Mouse (Mus musculus) stomach, embryonic 15.5 days (tissue): Measurements from ENCODE around the gene Bhlhe40. TPM values are rescaled to one million over a fixed set of nuclear protein-coding genes. Genes with fewer than 3 reads are reported as not detected.

Experiments used
- ATAC-seq: fragments of 200-750 bp; cut with Nextera tagmentation; 2 replicates; pipeline ENCODE4 v1.8.0; 2017; ENCODE audit warnings: low read depth, moderate number of reproducible peaks, moderate TSS enrichment; ENCODE audit not compliant: insufficient read depth, low FRiP score
- H3K27ac ChIP-seq: fragments of 300-500 bp; sonication (generic); 2 replicates; pipeline ENCODE4 v1.5.1; 2015; ENCODE audit warnings: mild to moderate bottlenecking, inconsistent platforms
- H3K27me3 ChIP-seq: fragments of 300-500 bp; sonication (generic); replicated peaks from 2 replicates; pipeline ENCODE4 v1.6.1; 2015; ENCODE audit warnings: inconsistent platforms
- H3K36me3 ChIP-seq: fragments of 300-500 bp; sonication (generic); 2 replicates; pipeline ENCODE4 v1.6.1; 2015; ENCODE audit warnings: inconsistent platforms
- H3K4me1 ChIP-seq: fragments of 300-500 bp; sonication (generic); 2 replicates; pipeline ENCODE4 v1.6.1; 2015; ENCODE audit warnings: inconsistent platforms
- H3K4me2 ChIP-seq: fragments of 300-500 bp; sonication (generic); 2 replicates; pipeline ENCODE4 v1.6.1; 2015; ENCODE audit warnings: mild to moderate bottlenecking, inconsistent platforms
- H3K4me3 ChIP-seq: fragments of 300-500 bp; sonication (generic); replicated peaks from 2 replicates; pipeline ENCODE4 v1.5.1; 2015; ENCODE audit warnings: inconsistent platforms
- H3K9ac ChIP-seq: fragments of 300-500 bp; sonication (generic); 2 replicates; pipeline ENCODE4 v1.6.1; 2015; ENCODE audit warnings: inconsistent platforms
- H3K9me3 ChIP-seq: fragments of 300-500 bp; sonication (generic); 2 replicates; pipeline ENCODE4 v1.6.1; 2016; ENCODE audit warnings: inconsistent platforms
- WGBS: fragments of 180-500 bp; shearing (Covaris S2); methylation state at CpG from one replicate; pipeline ENCODE4 v1.1.7; 2015; 5-methylcytosine and 5-hydroxymethylcytosine counted together
- polyA plus RNA-seq: library from polyadenylated mRNA; unstranded; fragments of >200 nt; fragmentation: Nextera tagmentation; extraction: Ambion mirVana; gene quantifications from 2 replicates; pipeline ENCODE4 v1.2.1, GENCODE M21; 2015

The Bhlhe40 gene
- polyA plus RNA-seq, 1 experiment from 2014 or later: 27.4 TPM

GRCm38 (mm10) chr6:108697345-108697744 lies 36.9 kb downstream of the Bhlhe40 start:
- Histone ChIP-seq H3K4me2 (no peak overlapping the region), H3K9me3 (no peaks in the 10 kb centered on the region), H3K36me3 (no peaks in the 10 kb centered on the region), H3K9ac (no peak overlapping the region), H3K27me3 (no peaks in the 10 kb centered on the region), H3K27ac (no peak overlapping the region), H3K4me3 (no peak overlapping the region), H3K4me1 (no peaks in the 10 kb centered on the region)
- WGBS: 83% methylated on average over 10 of the region's 10 CpGs
- ATAC-seq: no peak

DNA sequence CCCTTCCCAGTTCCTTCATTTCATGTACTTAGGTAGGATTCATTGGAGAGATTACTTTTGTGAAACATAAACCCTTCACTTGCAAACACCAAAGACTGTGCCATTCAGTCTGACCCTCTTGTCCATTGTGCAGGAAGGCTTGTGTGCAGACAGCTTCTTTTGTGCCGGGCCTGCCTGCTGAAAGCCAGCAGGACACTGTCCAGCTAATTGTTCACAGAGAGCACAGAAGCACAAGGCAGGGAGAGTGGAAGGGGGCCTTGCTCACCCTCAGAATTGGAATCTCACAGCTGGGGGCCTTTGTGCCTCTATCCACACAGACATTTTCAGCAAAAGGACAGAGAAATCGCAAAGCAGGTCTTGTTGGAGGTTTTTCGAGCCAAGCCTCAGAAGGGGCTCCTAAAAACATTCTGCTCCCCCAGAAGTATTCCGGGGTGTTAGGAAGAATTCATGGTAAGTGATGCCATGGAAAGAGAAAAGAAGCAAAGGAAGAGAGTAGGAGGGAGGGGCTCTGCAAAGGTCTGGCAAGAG lies 38.0 kb downstream of the Bhlhe40 start:
- H3K27me3 ChIP-seq: no peaks in the 10 kb centered on the region
- ATAC-seq: no peak
- WGBS: 72% methylated on average over 4 of the region's 4 CpGs
- H3K4me1 ChIP-seq: no peaks in the 10 kb centered on the region
- H3K27ac ChIP-seq: no peak overlapping the region
- no peak overlapping the region for H3K4me3 ChIP-seq
- no peak overlapping the region for H3K4me2 ChIP-seq
- H3K36me3 ChIP-seq: no peaks in the 10 kb centered on the region
- H3K9ac ChIP-seq: no peak overlapping the region
- no peaks in the 10 kb centered on the region for H3K9me3 ChIP-seq

DNA sequence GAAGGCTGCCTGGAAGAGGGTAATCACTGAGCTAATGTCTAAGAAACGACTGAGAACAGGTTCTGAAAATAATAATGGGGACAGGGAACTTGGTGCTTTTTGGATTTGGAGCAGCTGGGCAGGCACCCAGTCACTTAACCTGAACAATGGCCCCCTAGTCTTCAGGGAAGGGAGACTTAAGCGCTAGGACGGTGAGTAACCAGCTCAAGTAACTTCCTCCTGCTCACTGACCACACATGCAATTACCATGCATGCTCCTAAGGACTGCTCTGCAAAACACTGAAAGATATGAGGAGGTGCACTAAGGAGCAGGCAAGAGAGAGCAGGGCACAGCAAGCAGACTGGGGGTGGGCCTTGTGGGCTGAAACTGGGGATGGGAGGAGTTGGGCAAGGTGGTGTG lies 39.2 kb downstream of the Bhlhe40 start:
- Histone ChIP-seq H3K9me3 (no peaks in the 10 kb centered on the region), H3K27ac (no peak overlapping the region), H3K4me2 (no peak overlapping the region), H3K36me3 (no peaks in the 10 kb centered on the region), H3K4me1 (no peaks in the 10 kb centered on the region), H3K9ac (no peak overlapping the region), H3K27me3 (no peaks in the 10 kb centered on the region), H3K4me3 (no peak overlapping the region)
- ATAC-seq: no peak
- 61% methylated on average over 3 of the region's 3 CpGs for WGBS

- H3K4me2 ChIP-seq: no peak overlapping the region
- no peak for ATAC-seq
- H3K27me3 ChIP-seq: no peaks in the 10 kb centered on the region
- 26% methylated on average over 17 of the region's 17 CpGs for WGBS
- H3K27ac ChIP-seq: no peak overlapping the region
- no peak overlapping the region for H3K9ac ChIP-seq
- no peaks in the 10 kb centered on the region for H3K36me3 ChIP-seq
- no peaks in the 10 kb centered on the region for H3K9me3 ChIP-seq
- no peaks in the 10 kb centered on the region for H3K4me1 ChIP-seq
- no peak overlapping the region for H3K4me3 ChIP-seq
Measured at GRCm38 (mm10) chr6:108700638-108701343, 40.4 kb downstream of the Bhlhe40 start.

DNA sequence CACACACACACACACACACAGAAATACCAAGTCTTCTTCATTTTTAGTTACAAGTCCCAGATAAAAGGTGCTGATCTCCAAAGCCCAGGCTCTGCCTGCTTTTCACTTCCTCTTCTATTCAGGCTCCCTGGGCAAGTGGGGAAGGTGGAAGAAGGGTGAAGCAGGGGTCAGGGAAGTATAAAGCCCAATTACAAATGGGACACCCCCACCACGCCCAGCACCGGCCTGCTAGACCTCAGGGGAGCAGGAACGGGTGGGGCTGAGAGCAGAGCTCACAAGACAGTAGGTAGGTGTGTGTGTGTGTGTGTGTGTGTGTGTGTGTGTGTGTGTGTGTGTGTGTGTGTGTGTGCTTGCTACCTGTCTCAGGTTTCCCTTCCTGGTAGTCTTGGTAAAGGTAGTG lies 42.2 kb downstream of the Bhlhe40 start:
- WGBS: 38% methylated on average over 3 of the region's 3 CpGs
- Histone ChIP-seq H3K27ac (0 out of 2 replicates have a peak overlapping the region, but pooled peaks have one; percentile 6), H3K4me3 (no peak overlapping the region), H3K9ac (no peak overlapping the region), H3K4me2 (no peak overlapping the region), H3K4me1 (no peaks in the 10 kb centered on the region), H3K27me3 (no peaks in the 10 kb centered on the region), H3K9me3 (no peaks in the 10 kb centered on the region), H3K36me3 (no peaks in the 10 kb centered on the region)
- peak; percentile 62 for ATAC-seq

DNA sequence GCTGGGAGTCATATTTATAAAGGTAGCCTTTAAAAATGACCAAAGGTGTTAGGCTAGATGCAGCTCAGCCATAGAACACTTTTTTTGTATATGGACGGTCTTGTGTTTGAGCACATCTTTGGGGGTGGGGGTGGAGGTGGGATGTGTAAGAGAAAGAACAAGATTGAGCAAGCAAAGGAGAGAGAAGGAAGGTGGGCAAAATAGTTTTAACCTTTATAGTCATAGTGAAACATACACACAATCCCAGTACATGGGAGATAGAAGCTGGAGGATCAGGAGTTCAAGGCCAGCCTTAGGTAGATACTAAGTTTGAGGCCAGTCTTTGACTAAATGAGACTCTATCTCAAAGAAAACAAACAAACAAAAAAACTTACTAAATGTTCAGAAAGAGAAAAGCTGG lies 42.7 kb downstream of the Bhlhe40 start:
- no peak overlapping the region for H3K4me2 ChIP-seq
- WGBS: 74% methylated on average over 1 of the region's 1 CpGs
- H3K4me1 ChIP-seq: no peaks in the 10 kb centered on the region
- no peaks in the 10 kb centered on the region for H3K27me3 ChIP-seq
- H3K27ac ChIP-seq: 0 out of 2 replicates have a peak overlapping the region, but pooled peaks have one; percentile 6
- H3K9me3 ChIP-seq: no peaks in the 10 kb centered on the region
- H3K4me3 ChIP-seq: no peak overlapping the region
- ATAC-seq: no peak
- no peaks in the 10 kb centered on the region for H3K36me3 ChIP-seq
- no peak overlapping the region for H3K9ac ChIP-seq

DNA sequence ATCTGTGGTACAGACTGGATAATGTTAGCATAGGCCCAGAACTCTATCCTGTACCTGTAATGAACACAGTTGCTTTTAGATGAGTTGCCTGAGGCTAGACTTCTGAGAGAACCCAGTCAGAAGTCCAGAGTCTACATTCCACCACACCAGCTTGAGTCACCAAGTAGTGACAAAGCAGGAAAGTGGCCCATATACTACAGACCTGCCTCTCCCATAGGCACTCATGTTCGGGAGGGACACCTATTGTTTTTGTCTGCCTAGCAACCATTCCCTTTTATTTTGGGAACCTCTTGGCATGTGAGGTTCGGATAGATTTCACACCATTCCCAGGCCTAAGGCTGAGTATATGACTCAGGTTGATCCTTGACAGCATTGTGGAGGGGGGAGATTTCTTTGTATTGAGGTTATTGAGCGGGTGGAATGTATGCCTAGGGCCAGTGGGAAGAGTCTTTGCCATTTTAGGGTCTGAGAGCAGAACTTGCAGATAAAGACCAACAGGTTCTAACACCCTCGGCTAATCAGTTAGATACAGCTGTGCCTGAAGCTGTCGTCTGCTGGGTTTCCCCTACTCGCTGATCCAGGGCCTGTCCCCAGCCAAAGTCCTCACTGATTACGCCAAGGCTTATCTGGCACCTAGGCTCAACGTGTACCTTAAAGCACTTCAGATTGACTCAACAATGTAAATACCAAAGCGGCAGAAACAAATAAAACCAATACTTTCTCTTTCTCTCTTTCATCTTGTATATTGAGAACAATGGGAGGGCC lies 44.1 kb downstream of the Bhlhe40 start:
- Histone ChIP-seq H3K9ac (no peak overlapping the region), H3K4me3 (no peak overlapping the region), H3K27ac (peak overlapping the region; percentile 44; the same call in 1 of the 2 replicates), H3K4me2 (no peak overlapping the region), H3K36me3 (no peaks in the 10 kb centered on the region), H3K27me3 (no peaks in the 10 kb centered on the region), H3K4me1 (peaks cover 8% of the 10 kb centered on the region; the same call in 1 of the 2 replicates), H3K9me3 (no peaks in the 10 kb centered on the region)
- WGBS: 51% methylated on average over 9 of the region's 9 CpGs
- ATAC-seq: peak; percentile 70

DNA sequence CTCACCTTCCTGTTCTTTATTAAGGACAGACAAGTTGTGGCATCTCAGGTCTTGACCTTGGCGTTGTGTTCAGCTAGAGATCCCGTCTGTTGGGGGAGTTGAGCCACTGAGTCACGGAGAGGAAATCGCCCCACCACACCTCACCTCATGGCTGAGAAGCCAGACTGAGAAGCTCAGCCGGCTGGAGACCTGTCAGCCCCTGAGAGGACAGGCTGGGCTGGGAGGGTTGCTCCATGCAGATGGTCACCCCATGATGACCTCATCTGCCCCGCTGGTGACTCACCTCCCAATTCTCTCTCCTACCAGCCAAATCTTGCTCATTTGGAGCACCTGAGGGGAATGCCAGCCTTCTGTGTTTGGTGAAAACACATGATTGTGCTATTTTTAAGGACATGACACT lies 45.5 kb downstream of the Bhlhe40 start:
- Histone ChIP-seq H3K4me1 (peaks cover 12% of the 10 kb centered on the region), H3K9ac (no peak overlapping the region), H3K36me3 (no peaks in the 10 kb centered on the region), H3K27ac (no peak overlapping the region), H3K4me3 (no peak overlapping the region), H3K27me3 (no peaks in the 10 kb centered on the region), H3K9me3 (no peaks in the 10 kb centered on the region), H3K4me2 (no peak overlapping the region)
- 53% methylated on average over 6 of the region's 6 CpGs for WGBS
- no peak for ATAC-seq

DNA sequence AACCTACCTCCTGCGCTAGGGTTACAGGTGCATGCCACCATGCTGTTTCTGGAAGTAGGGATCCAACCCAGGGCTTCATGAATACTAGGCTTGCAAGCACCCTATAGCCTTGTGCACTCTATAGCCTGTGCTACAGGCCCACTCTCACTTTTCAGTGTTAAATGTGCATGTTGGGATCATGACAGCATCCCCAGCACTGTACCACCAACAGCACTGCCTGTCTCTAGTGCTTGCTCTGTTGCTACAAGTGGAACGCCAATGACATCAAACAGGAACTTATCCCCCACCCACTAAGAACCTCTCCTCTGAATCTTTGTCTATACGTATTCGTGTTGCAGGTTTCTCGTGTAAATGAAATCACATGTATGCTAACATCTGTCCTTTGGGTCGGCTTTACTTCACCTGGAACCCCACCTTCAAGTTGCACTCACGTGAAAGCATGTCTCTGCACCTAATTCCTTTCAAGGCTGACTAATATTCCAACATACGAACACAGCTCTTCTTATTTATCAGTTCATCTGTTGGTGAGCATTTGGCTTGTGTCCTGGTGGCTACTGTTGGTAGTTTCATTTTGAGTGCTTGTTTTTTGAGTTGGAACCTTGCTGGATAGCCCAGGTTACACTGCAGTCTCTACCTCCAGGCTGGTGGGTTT lies 46.7 kb downstream of the Bhlhe40 start:
- Histone ChIP-seq H3K9me3 (no peaks in the 10 kb centered on the region), H3K4me3 (no peak overlapping the region), H3K27me3 (no peaks in the 10 kb centered on the region), H3K36me3 (no peaks in the 10 kb centered on the region), H3K9ac (no peak overlapping the region), H3K27ac (no peak overlapping the region), H3K4me1 (peaks cover 12% of the 10 kb centered on the region), H3K4me2 (no peak overlapping the region)
- no peak for ATAC-seq
- 90% methylated on average over 8 of the region's 8 CpGs for WGBS

- ATAC-seq: no peak
- Histone ChIP-seq H3K9me3 (no peaks in the 10 kb centered on the region), H3K27me3 (no peaks in the 10 kb centered on the region), H3K27ac (peak overlapping the region; percentile 40; the same call in 1 of the 2 replicates), H3K36me3 (no peaks in the 10 kb centered on the region), H3K4me2 (peak overlapping the region; percentile 84), H3K9ac (no peak overlapping the region), H3K4me3 (peak overlapping the region; percentile 35), H3K4me1 (peaks cover 12% of the 10 kb centered on the region)
- 8% methylated on average over 9 of the region's 9 CpGs for WGBS
Measured at GRCm38 (mm10) chr6:108709131-108709470, 48.7 kb downstream of the Bhlhe40 start.

GRCm38 (mm10) chr6:108709471-108710231 lies 49.2 kb downstream of the Bhlhe40 start:
- Histone ChIP-seq H3K4me1 (peaks cover 12% of the 10 kb centered on the region), H3K9ac (no peak overlapping the region; the same call in 1 of the 2 replicates), H3K36me3 (no peaks in the 10 kb centered on the region), H3K27me3 (no peaks in the 10 kb centered on the region), H3K4me2 (peak overlapping the region; percentile 84), H3K27ac (peak overlapping the region; percentile 6; the same call in 1 of the 2 replicates), H3K9me3 (no peaks in the 10 kb centered on the region), H3K4me3 (peak overlapping the region; percentile 35)
- peak; percentile 80 for ATAC-seq
- under 1% methylated on average over 29 of the region's 29 CpGs for WGBS
